Mouse (Mus musculus) frontal cortex, postnatal 36 days (tissue): ENCODE measurements at regions not wholly inside any gene's neighbourhood (a gene's known extent, or its start where the extent isn't known, plus 50 kb on each side); places are given as distances from the start of the nearest gene placed in this dataset.

Experiments
- DNase-seq, 2 experiments: peaks; one replicate each; pipeline ENCODE4 v3.0.0; 2022; ENCODE audit warnings: low spot score in 2 of 2

DNA sequence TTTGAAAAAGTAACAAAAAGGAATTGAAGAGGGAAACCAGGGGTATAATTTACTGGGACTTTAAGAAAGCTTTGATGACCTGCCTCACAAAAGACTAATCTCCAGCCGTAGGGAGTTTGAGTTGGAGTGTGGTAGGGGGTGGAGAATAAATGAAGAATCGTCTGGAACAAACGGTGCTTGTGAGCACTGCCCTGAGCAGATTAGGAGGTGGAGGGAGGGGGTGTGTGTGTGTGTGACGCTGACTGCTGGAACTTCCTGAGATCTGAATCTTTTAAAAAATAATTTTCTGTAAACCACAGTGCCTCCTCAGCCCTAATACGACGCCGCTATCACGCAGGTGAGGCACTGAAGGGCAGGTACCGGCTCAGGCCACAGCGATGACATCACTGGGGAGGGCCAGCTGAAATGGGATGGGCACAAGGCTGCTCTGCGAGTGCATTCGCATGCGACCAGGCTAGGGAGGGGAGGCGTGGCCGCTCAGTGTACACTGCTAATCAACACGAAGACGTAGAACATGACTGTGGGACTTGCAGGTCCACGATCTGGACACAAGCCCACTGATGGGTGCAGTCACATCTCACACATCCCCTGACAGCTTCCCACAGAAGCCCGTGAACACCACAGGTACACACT is 395.4 kb downstream of the Zfp536 start:
- no peak for DNase-seq

DNA sequence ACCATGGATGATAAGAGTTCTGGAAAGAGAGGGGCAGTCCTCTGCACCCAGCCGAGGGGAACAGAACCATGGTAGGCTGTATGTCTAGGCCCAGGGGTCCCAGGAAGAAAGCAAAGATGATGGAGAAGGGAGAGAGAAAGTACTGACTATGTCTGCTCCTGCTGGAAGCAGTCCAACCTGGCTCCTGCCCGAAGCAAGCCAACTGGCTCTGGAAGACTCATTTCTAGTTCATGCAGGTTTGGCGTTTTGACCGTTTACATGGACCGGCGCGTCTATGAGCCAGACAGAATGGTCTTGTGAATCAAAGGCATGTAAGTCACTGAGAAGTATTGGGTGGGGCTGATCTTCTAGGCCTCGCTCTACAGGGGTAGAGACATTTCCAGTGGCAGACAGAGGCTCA is 385.6 kb downstream of the Zfp536 start:
- DNase-seq = no peak

DNA sequence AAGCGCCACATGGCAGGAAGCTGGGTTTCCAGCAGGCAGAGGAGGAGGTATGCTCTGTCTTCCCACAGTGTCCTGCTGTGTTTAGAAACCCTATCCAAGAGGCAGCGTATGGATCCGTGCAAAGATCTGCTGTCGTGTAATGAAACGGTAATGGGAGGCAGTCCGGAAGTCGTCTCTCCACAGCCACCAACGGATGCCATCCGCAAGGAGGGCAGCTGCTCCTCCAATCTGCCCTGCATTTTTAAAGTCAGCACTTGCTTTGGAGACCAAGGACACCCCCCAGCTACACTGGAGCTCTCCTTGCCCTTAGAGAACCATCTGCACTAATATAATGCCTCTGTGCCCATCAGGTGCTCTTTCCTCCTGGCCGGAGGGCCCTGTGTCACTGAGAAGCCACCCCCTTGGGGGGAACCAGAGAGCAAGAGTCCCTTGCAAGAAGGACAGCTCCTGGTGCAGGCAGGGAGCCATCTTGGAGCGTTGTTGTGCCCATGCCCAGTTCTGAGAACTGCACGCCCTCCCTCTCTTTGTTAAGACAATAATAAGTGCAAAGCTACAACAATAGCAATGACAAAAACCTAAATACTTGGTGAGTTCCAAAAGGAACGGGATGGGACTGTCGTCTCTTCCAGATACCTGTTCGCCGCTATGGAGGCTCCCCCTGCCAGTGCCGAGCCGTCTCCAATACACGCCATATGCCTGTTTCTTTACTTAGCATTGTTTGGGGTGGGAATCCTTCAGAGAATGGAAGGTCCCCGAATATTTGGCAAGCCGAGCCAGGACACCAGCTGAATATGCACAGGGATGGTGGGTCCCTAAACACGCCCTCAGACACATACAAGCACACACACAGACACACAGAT is 384.4 kb downstream of the Zfp536 start:
- no peak for DNase-seq

DNA sequence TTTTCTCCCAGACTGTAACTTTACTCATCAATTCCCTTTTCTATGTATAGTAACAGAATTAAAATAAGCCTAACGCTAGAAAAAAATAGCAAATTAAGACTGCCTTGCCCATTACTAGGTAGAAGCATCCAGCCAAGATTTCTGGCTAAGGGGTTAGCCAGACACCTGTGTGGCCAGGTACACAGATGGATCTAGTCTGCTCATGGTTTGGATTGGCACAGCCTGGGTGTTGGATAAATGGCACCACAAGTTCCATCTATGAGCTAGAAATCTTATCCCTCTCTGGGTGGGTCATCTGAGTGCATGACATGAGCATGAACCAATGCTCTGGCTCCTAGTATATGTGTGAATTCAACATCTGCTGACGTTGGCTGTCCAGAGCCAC is 383.7 kb downstream of the Zfp536 start:
- no peak for DNase-seq

DNA sequence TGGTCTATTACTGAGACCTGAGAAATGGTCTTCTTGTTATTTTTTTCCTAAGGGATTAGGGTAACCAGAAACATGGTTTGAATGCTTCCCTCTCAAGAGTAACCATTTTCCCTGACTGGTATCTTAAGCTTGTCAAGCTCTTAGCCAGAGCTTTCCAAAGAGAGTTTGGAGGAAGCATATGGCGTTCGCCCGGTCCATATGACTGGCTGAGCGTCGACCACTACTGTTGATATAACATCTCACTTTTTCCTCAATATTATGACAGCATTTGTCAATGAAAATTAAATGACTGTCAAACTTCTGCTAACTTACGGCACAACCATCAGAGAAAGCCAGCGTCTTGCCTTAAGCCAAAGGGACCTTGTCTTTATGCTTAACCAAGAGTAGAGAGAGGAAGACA is 383.2 kb downstream of the Zfp536 start:
- DNase-seq = no peak

DNA sequence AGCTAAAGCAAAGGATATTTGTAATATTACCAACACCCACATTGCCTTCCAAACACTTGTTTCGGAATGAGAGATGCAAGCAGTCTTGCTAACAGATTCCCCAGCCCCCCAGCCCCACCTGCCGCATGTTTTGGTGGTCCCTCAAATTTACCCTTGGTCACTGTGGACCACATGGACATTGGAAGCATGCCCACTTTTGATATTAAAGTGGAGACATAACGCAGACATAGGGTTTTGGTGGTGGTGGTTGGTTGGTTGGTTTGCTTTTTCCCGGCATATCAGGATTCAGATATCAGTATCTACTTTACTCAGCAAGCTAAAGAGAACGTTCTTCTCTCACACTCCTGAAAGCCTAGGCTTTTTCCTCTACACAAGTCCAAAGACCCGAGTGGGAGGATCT is 381.3 kb downstream of the Zfp536 start:
- DNase-seq = no peak

DNA sequence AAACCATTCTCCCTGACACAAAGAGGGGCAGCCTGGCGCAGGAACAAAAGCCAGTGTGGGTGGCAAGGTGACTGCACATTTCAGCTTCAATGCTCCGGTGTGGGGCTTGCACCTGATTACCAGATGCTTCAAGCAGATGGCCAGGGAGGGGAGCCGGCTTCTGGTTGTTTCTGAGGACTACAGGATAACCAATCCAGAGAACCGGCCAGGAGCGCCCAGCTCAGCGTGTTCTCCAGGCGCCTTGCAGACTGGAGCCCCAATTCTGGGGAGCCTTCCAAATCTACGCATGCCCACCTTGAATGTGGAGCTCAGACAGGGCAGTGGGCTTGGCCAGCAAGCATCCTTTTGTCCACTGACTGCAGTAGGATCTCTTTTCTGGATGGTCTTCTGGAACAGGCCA is 380.8 kb downstream of the Zfp536 start:
- DNase-seq = no peak

DNA sequence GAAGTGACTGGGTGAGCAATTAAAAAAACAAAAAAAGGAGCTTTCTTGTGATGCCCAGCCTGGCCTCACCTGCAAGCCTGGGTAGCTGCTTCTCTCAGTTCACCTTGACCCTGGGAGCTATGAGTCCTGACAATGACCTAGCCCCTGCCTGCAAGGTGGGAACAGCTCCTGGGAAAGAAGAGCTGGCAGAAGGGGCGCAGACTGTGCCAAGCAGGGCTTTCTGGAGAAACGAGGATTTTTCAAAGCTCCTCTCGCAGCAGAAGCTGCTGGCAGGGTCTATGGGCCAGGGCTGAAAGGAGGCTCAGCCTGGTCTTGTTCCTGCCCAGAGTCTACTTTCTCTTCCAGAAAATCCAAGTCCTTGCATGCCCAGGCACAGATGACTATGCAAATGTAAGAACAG is 380.4 kb downstream of the Zfp536 start:
- no peak for DNase-seq

DNA sequence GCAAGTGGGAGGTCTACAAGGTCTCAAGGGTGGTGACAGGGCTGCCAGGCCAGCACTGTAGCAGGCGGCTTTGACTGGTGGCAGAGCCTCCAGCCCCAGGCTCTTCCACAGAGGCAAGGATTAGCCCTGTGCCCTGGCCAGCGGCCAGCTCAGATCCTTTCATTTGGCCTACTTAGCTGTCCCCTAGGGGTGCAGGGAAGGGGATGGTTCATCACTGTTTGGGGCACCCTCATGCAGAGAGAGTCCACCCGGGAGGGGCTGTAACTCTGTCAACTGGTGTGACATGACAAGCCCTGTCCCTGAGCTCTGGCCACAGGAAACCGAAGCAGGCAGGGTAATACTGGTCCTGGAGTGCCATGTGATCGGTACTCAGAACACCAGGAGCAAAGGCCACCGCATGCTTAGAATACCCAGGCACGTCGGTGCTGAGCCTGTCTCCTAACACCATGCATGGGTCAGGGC is 378.4 kb downstream of the Zfp536 start:
- no peak for DNase-seq

DNA sequence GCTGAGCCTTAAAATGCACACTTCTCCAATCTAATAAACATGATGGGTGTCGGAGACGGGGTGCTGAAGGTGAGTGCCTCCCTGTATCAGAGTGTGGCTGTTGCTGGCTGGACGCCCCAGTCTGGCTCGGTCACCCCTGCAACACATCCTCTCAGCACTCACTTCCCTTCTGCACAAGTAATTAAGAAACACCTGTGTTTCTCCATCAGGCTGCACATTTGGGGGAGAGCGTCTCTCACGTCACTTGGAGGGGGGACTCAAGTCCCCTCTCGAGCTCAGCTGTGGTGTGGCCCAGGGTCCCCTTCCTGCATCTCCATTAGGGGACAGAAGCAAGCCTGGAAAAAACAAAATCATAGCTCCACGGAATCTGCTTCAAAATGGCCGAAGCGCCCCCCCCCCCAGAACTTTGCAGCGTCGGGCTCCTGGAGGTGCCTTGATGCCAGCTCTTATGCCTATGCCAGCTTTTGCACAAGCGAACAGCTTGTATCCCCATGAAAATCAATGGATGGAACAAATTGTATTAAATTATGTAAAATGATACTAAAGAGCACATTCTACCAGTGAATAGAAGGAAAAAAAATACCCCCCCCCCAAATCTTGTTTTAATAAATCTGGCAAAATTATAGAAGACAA is 377.4 kb downstream of the Zfp536 start:
- no peak for DNase-seq

DNA sequence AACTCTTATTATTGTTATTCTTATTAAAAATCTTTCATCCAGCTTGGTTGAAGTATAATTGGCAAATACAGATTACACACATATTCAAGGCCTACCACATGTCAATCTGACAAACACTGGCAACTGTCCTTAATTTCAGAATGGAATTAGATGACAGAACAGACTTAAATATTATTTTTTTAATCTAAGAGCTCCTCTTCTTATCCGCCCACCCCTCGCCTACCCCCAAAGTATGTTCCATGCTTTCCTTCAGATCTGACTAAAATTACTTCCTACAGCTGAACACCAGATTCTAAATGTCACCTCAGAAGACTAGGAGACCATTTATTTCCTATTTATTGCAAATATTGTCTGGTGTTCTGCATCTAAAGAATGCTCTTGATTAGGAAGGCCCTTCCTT is 370.0 kb downstream of the Zfp536 start:
- no peak for DNase-seq

DNA sequence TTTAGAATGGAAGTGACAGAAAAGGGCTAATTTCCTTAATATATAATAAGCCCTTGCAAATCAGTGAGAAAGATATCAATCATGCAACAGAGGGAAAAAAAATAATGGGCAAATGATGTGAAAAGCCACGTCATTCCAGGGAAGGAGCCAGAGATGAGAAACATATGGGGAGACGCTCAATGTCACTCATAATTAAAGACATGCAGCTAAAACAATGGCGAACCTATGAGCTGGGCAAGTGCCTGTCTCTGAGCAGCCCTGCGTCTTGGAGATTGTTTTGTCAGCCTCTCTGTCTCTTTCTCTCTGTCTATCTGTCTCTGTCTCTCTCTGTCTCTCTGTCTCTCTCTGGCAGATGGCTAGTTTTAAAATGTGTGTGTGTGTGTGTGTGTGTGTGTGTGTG is 360.1 kb downstream of the Zfp536 start:
- no peak for DNase-seq

DNA sequence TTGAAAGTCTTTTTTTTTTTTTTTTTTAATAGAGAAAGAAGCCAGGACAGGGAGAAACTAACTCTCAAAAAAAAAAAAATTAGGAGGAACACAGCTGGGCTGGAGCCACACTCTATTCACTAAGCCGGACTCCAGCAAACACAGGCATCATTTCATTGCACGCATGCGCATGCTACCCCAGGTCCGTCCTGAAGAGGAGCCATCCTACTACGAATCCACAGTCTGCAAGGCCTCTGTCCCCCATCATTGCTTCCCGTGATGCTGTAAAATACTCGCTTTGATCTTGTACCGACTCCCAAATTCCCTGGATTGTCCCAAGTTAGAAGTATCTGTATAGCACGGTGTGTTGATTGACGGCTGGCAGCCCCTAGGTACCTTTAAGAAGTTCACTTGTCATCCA is 351.7 kb downstream of the Zfp536 start:
- no peak for DNase-seq
